In the genomic region with DNA sequence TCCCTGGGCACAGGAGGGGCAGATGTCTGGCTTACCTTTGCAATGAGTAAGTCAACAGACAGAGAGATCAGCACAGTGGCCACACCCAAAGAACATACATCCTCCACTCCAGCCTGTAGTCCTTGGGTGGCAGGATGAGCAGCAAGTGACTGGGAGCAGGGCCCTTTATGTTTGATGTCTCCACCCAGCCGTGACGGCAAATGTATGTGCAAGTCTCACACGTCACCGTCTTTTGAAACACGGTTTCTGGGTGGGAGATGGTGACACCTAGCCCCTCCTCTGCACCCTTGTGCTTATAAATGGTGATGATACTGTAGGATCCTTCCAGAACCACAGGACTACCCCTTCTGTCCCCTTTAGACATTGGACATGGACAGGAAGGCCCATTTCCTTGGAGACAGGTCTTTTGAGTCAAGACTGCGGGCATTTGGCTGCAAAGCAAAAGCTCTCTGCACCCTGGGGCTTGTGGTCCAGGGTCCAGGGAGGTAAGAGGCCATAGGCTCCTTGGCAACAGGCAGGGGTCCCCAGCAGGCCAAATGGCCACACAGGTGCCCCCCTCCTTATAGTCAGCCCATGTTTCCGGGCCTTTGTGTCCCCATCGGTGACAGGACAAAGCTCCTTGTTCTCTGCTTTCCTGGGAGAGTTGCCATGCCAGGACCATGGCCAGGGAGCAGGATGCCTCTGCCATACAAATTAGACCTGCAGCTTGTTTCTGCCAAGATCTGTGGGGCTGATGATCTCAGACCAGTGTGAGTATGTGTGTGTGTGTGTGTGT, we compare ENCODE assay signal across 8 mouse cellular contexts. TPM values are rescaled to one million over a fixed set of nuclear protein-coding genes. Genes with fewer than 3 reads are reported as not detected.
DNase-seq lines count a peak whose midpoint lies in the region; ATAC-seq and TF ChIP-seq lines count a peak whose summit lies in the region.
"Had no signal": no experiment of that assay in that cellular context is flagged by ENCODE, and none has a peak within 500 bp of the region (broad histone marks: within the 10 kb centered on the region; RNA-seq: fewer than 3 reads in every experiment).

No protein-coding gene starts in this region.

- H3K9ac ChIP-seq in hindbrain, embryonic 16.5 days (ENCODE audit: low read depth, low read length): no peak overlapping the region
- no peak overlapping the region for H3K9ac ChIP-seq in midbrain, embryonic 12.5 days (replicated peaks)
- H3K9ac ChIP-seq: liver, embryonic 15.5 days had no signal

- 45% methylated on average over 8 of the region's 8 CpGs for WGBS in cerebellum, adult 2 months
- 53% methylated on average over 8 of the region's 8 CpGs for WGBS in hindbrain, embryonic 16.5 days
- 73% methylated on average over 8 of the region's 8 CpGs for WGBS in midbrain, embryonic 12.5 days

- no peaks in the 10 kb centered on the region for H3K9me3 ChIP-seq in hindbrain, embryonic 16.5 days (ENCODE audit: control insufficient read depth, low read length)
- no peaks in the 10 kb centered on the region for H3K9me3 ChIP-seq in midbrain, embryonic 12.5 days
- H3K9me3 ChIP-seq: liver, embryonic 15.5 days had no signal

- TF ChIP-seq CTCF in cerebellum, adult 2 months (IDR thresholded peaks at IDR 0.05; ENCODE audit: borderline replicate concordance, insufficient read depth, low read depth, low read length): no peak

- 0 out of 2 replicates have a peak overlapping the region, but pooled peaks have one; percentile 10 for H3K27ac ChIP-seq in cerebellum, adult 2 months (ENCODE audit: insufficient read depth, low read length)
- peak overlapping the region; percentile 48; the same call in 1 of the 2 replicates for H3K27ac ChIP-seq in hindbrain, embryonic 16.5 days (ENCODE audit: low read depth, low read length)
- no peak overlapping the region for H3K27ac ChIP-seq in midbrain, embryonic 12.5 days (replicated peaks)
- H3K27ac ChIP-seq: liver, embryonic 15.5 days had no signal

- ATAC-seq in hindbrain, embryonic 16.5 days: peak; percentile 92
- ATAC-seq in midbrain, embryonic 12.5 days (ENCODE audit: low FRiP score, low read depth): 0 out of 2 replicates have a peak, but pooled peaks have one; percentile 31
- ATAC-seq in megakaryocyte, adult 5-6 weeks (ENCODE audit: poor library complexity, severe bottlenecking): no peak

- peaks cover 13% of the 10 kb centered on the region for H3K4me1 ChIP-seq in cerebellum, adult 2 months (ENCODE audit: control insufficient read depth, insufficient read depth, low read length)
- no peaks in the 10 kb centered on the region; the same call in 1 of the 2 replicates for H3K4me1 ChIP-seq in hindbrain, embryonic 16.5 days (ENCODE audit: control insufficient read depth, insufficient read depth, low read depth, low read length)
- no peaks in the 10 kb centered on the region for H3K4me1 ChIP-seq in midbrain, embryonic 12.5 days
- H3K4me1 ChIP-seq: liver, embryonic 15.5 days had no signal

- DNase-seq in adipocyte (ENCODE audit: low spot score): peak; percentile 88
- DNase-seq in cerebellum, adult 2 months: peak; percentile 84 to 90
- DNase-seq in thymus, postnatal 14 days: no peak
- no peak for DNase-seq in kidney, adult 18-20 months

- H3K27me3 ChIP-seq in cerebellum, adult 2 months (ENCODE audit: control insufficient read depth, insufficient read depth, low read length): no peaks in the 10 kb centered on the region
- H3K27me3 ChIP-seq in hindbrain, embryonic 16.5 days (replicated peaks; ENCODE audit: control insufficient read depth, insufficient read depth, low read length): no peaks in the 10 kb centered on the region
- H3K27me3 ChIP-seq in midbrain, embryonic 12.5 days: no peaks in the 10 kb centered on the region
- H3K27me3 ChIP-seq: liver, embryonic 15.5 days had no signal

- no peak overlapping the region for H3K4me2 ChIP-seq in hindbrain, embryonic 16.5 days (ENCODE audit: low read length)
- H3K4me2 ChIP-seq in midbrain, embryonic 12.5 days (replicated peaks): no peak overlapping the region
- H3K4me2 ChIP-seq: liver, embryonic 15.5 days had no signal

- no peaks in the 10 kb centered on the region for H3K36me3 ChIP-seq in hindbrain, embryonic 16.5 days (ENCODE audit: control insufficient read depth, insufficient read depth, low read length)
- H3K36me3 ChIP-seq in midbrain, embryonic 12.5 days: no peaks in the 10 kb centered on the region
- H3K36me3 ChIP-seq: liver, embryonic 15.5 days had no signal

- no peak overlapping the region for H3K4me3 ChIP-seq in cerebellum, adult 2 months (replicated peaks; ENCODE audit: insufficient read depth, low read depth, low read length)
- H3K4me3 ChIP-seq in hindbrain, embryonic 16.5 days (ENCODE audit: low read length): no peak overlapping the region
- H3K4me3 ChIP-seq in midbrain, embryonic 12.5 days: no peak overlapping the region
- H3K4me3 ChIP-seq: liver, embryonic 15.5 days had no signal

- TF ChIP-seq POLR2A in cerebellum, adult 2 months (IDR thresholded peaks at IDR 0.05; ENCODE audit: borderline replicate concordance, insufficient read depth, low read length): no peak

RNA-seq across cellular contexts. Expression of gene Aldh1l1, which starts 48.7 kb away (rescaled TPM):
- polyA plus RNA-seq in cerebellum, adult 2 months (2012; rRNA removed): 50.1 and 56.3 TPM in 2 replicates
- polyA plus RNA-seq in hindbrain, embryonic 16.5 days (2015; fragmentation: Nextera tagmentation; extraction: Ambion mirVana): 89.0 and 101 TPM in 2 replicates
- 8.8 and 11.6 TPM in 2 replicates for polyA plus RNA-seq in midbrain, embryonic 12.5 days (2016; fragmentation: Nextera tagmentation; extraction: Ambion mirVana)
- 0.31 and 0.68 TPM in 2 replicates for total RNA-seq in megakaryocyte, adult 5-6 weeks (2015)
- total RNA-seq in megakaryocyte, adult 5-6 weeks (2017): 0.45 and 0.55 TPM in 2 replicates

Comparison
In these comparisons a context has a peak if more than half of its experiments do, and no peak if none do; other contexts are left out.
1. DNase-seq: peak in adipocyte (single experiment) and cerebellum, adult 2 months (2 of 2); none in thymus, postnatal 14 days (single experiment) and kidney, adult 18-20 months (single experiment).